Mouse (Mus musculus): ENCODE data around the gene Tpp1.
"Not testable (repeated sequence)": the region's sequence is repeated elsewhere in the genome, so short reads cannot be mapped to it uniquely, and the experiment has no call there.

GRCm38 (mm10) chr7:105735464-105735863 lies 16.6 kb downstream of the Tpp1 start:
- not testable (repeated sequence) for TF ChIP-seq CTCF (IDR thresholded peaks at IDR 0.05; ENCODE audit: extremely low read depth, insufficient read length, insufficient replicate concordance, low read depth, low read length); POLR2A (IDR thresholded peaks at IDR 0.05; ENCODE audit: low read depth, low read length)
